Mouse (Mus musculus) heart, embryonic 16.5 days (tissue): ENCODE measurements around the gene Dusp13. TPM values are rescaled to one million over a fixed set of nuclear protein-coding genes. Genes with fewer than 3 reads are reported as not detected.

Source experiments
- ATAC-seq: fragments of 200-750 bp; cut with Nextera tagmentation; replicated peaks from 2 replicates; pipeline ENCODE4 v1.8.0; 2017; ENCODE audit warnings: moderate number of reproducible peaks; ENCODE audit not compliant: insufficient read depth, low FRiP score; ENCODE audit errors: extremely low read depth
- H3K27ac ChIP-seq: fragments of 300-500 bp; sonication (generic); 2 replicates; pipeline ENCODE4 v1.5.1; 2014; ENCODE audit warnings: mild to moderate bottlenecking, low read length, control low read depth, moderate library complexity
- H3K27me3 ChIP-seq: fragments of 300-500 bp; sonication (generic); 2 replicates; pipeline ENCODE4 v1.6.1; 2014; ENCODE audit warnings: low read length, mixed read lengths; ENCODE audit not compliant: control insufficient read depth, insufficient read depth
- H3K36me3 ChIP-seq: fragments of 300-500 bp; sonication (generic); 2 replicates; pipeline ENCODE4 v1.6.1; 2014; ENCODE audit not compliant: control insufficient read depth, insufficient read depth
- H3K4me1 ChIP-seq: fragments of 300-500 bp; sonication (generic); 2 replicates; pipeline ENCODE4 v1.6.1; 2014; ENCODE audit warnings: low read length, mixed read lengths; ENCODE audit not compliant: control insufficient read depth, insufficient read depth
- H3K4me2 ChIP-seq: fragments of 300-500 bp; sonication (generic); 2 replicates; pipeline ENCODE4 v1.6.1; 2014; ENCODE audit warnings: low read depth, mild to moderate bottlenecking, control low read depth, low read length
- H3K4me3 ChIP-seq: fragments of 300-500 bp; sonication (generic); 2 replicates; pipeline ENCODE4 v1.5.1; 2014; ENCODE audit warnings: mild to moderate bottlenecking, control low read depth, low read length
- H3K9ac ChIP-seq: fragments of 300-500 bp; sonication (generic); 2 replicates; pipeline ENCODE4 v1.6.1; 2014; ENCODE audit warnings: low read length, control low read depth
- H3K9me3 ChIP-seq: fragments of 300-500 bp; sonication (generic); replicated peaks from 2 replicates; pipeline ENCODE4 v1.6.1; 2016; ENCODE audit warnings: low read length; ENCODE audit not compliant: control insufficient read depth
- WGBS: fragments of 180-500 bp; shearing (Covaris S2); extraction: QIAGEN DNeasy Blood & Tissue Kit; methylation state at CpG from one replicate; pipeline ENCODE4 v1.1.7; 2014; 5-methylcytosine and 5-hydroxymethylcytosine counted together
- polyA plus RNA-seq: library from polyadenylated mRNA; unstranded; fragments of >200 nt; fragmentation: Nextera tagmentation; extraction: Ambion mirVana; gene quantifications from 2 replicates; pipeline ENCODE4 v1.2.1, GENCODE M21; 2015

The Dusp13 gene
- polyA plus RNA-seq, 1 experiment from 2014 or later: not detected

- Histone ChIP-seq H3K27ac (no peak overlapping the region), H3K36me3 (no peaks in the 10 kb centered on the region), H3K4me3 (no peak overlapping the region), H3K4me2 (no peak overlapping the region), H3K4me1 (no peaks in the 10 kb centered on the region), H3K9me3 (no peaks in the 10 kb centered on the region), H3K9ac (no peak overlapping the region; the same call in 1 of the 2 replicates), H3K27me3 (no peaks in the 10 kb centered on the region; the same call in 1 of the 2 replicates)
- peak; percentile 58; the same call in 1 of the 2 replicates for ATAC-seq
- 20% methylated on average over 4 of the region's 4 CpGs for WGBS
These were observed 9.2 kb downstream of the Dusp13 start for GRCm38 (mm10) chr14:21741786-21742185.

GRCm38 (mm10) chr14:21741314-21741713, 9.7 kb downstream of the Dusp13 start:
- H3K4me3 ChIP-seq: no peak overlapping the region
- H3K4me1 ChIP-seq: no peaks in the 10 kb centered on the region
- H3K27ac ChIP-seq: no peak overlapping the region
- H3K27me3 ChIP-seq: no peaks in the 10 kb centered on the region; the same call in 1 of the 2 replicates
- WGBS: 83% methylated on average over 3 of the region's 3 CpGs
- ATAC-seq: no peak
- H3K9me3 ChIP-seq: no peaks in the 10 kb centered on the region
- no peaks in the 10 kb centered on the region for H3K36me3 ChIP-seq
- no peak overlapping the region for H3K4me2 ChIP-seq
- no peak overlapping the region; the same call in 1 of the 2 replicates for H3K9ac ChIP-seq

- no peaks in the 10 kb centered on the region for H3K36me3 ChIP-seq
- WGBS: 89% methylated on average over 7 of the region's 7 CpGs
- no peaks in the 10 kb centered on the region; the same call in 1 of the 2 replicates for H3K27me3 ChIP-seq
These were observed 10.6 kb downstream of the Dusp13 start for GRCm38 (mm10) chr14:21740345-21740744.

GRCm38 (mm10) chr14:21733131-21733905, 17.7 kb downstream of the Dusp13 start:
- WGBS: 85% methylated on average over 15 of the region's 15 CpGs
- no peaks in the 10 kb centered on the region for H3K36me3 ChIP-seq
- ATAC-seq: no peak
- H3K9ac ChIP-seq: no peak overlapping the region
- no peaks in the 10 kb centered on the region; the same call in 1 of the 2 replicates for H3K9me3 ChIP-seq
- H3K4me1 ChIP-seq: peaks cover 6% of the 10 kb centered on the region; the same call in 1 of the 2 replicates
- no peaks in the 10 kb centered on the region for H3K27me3 ChIP-seq
- no peak overlapping the region for H3K27ac ChIP-seq
- no peak overlapping the region for H3K4me3 ChIP-seq
- no peak overlapping the region for H3K4me2 ChIP-seq

More at GRCm38 (mm10) chr14:21740345-21740744, 10.6 kb downstream of the Dusp13 start:
- Histone ChIP-seq H3K9me3 (no peaks in the 10 kb centered on the region), H3K4me3 (no peak overlapping the region), H3K4me2 (no peak overlapping the region), H3K9ac (no peak overlapping the region), H3K4me1 (no peaks in the 10 kb centered on the region), H3K27ac (no peak overlapping the region)
- no peak for ATAC-seq

GRCm38 (mm10) chr14:21729936-21730335, 21.0 kb downstream of the Dusp13 start:
- H3K4me3 ChIP-seq: no peak overlapping the region
- H3K9me3 ChIP-seq: no peaks in the 10 kb centered on the region; the same call in 1 of the 2 replicates
- peaks cover 6% of the 10 kb centered on the region; the same call in 1 of the 2 replicates for H3K4me1 ChIP-seq
- no peak overlapping the region for H3K9ac ChIP-seq
- no peaks in the 10 kb centered on the region for H3K27me3 ChIP-seq
- H3K27ac ChIP-seq: no peak overlapping the region
- no peaks in the 10 kb centered on the region for H3K36me3 ChIP-seq
- H3K4me2 ChIP-seq: no peak overlapping the region
- no peak for ATAC-seq
- 91% methylated on average over 4 of the region's 4 CpGs for WGBS

- 54% methylated on average over 6 of the region's 6 CpGs for WGBS
These were observed 21.8 kb downstream of the Dusp13 start for GRCm38 (mm10) chr14:21729031-21729732.

GRCm38 (mm10) chr14:21722021-21722698, 28.8 kb downstream of the Dusp13 start:
- Histone ChIP-seq H3K4me3 (no peak overlapping the region), H3K27me3 (no peaks in the 10 kb centered on the region), H3K27ac (no peak overlapping the region), H3K4me1 (peaks cover 16% of the 10 kb centered on the region), H3K4me2 (no peak overlapping the region), H3K36me3 (no peaks in the 10 kb centered on the region), H3K9me3 (no peaks in the 10 kb centered on the region; the same call in 1 of the 2 replicates), H3K9ac (no peak overlapping the region)
- WGBS: 84% methylated on average over 8 of the region's 8 CpGs
- ATAC-seq: no peak

More at GRCm38 (mm10) chr14:21729031-21729732, 21.8 kb downstream of the Dusp13 start:
- H3K27me3 ChIP-seq: no peaks in the 10 kb centered on the region
- no peak overlapping the region for H3K4me2 ChIP-seq
- H3K27ac ChIP-seq: no peak overlapping the region
- ATAC-seq: no peak
- no peaks in the 10 kb centered on the region; the same call in 1 of the 2 replicates for H3K9me3 ChIP-seq
- no peak overlapping the region for H3K9ac ChIP-seq
- peaks cover 6% of the 10 kb centered on the region; the same call in 1 of the 2 replicates for H3K4me1 ChIP-seq
- H3K4me3 ChIP-seq: no peak overlapping the region
- no peaks in the 10 kb centered on the region for H3K36me3 ChIP-seq

- no peak overlapping the region for H3K4me2 ChIP-seq
- no peak overlapping the region for H3K9ac ChIP-seq
These were observed 30.4 kb downstream of the Dusp13 start for GRCm38 (mm10) chr14:21720430-21721205.

More at GRCm38 (mm10) chr14:21720430-21721205, 30.4 kb downstream of the Dusp13 start:
- 43% methylated on average over 4 of the region's 4 CpGs for WGBS
- H3K27ac ChIP-seq: peak overlapping the region; percentile 6
- H3K9me3 ChIP-seq: no peaks in the 10 kb centered on the region; the same call in 1 of the 2 replicates
- H3K4me1 ChIP-seq: peaks cover 16% of the 10 kb centered on the region
- no peaks in the 10 kb centered on the region for H3K27me3 ChIP-seq
- H3K4me3 ChIP-seq: no peak overlapping the region
- ATAC-seq: no peak; the same call in 1 of the 2 replicates
- H3K36me3 ChIP-seq: no peaks in the 10 kb centered on the region
